Mouse (Mus musculus): ENCODE data around the gene Snx13. TPM values are rescaled to one million over a fixed set of nuclear protein-coding genes. Genes with fewer than 3 reads are reported as not detected.

The Snx13 gene
- polyA plus RNA-seq, 1 experiment from 2014 or later, result 28.0 TPM

GRCm38 (mm10) chr12:35018679-35019237 lies 28.2 kb upstream of the Snx13 start:
- H3K36me3 ChIP-seq, result no peaks in the 10 kb centered on the region
- H3K4me2 ChIP-seq, result no peak overlapping the region
- H3K9me3 ChIP-seq, result no peaks in the 10 kb centered on the region
- ATAC-seq (ENCODE audit: insufficient number of reproducible peaks, low FRiP score, low TSS enrichment, low read depth), result no peak
- no peaks in the 10 kb centered on the region for H3K4me1 ChIP-seq
- no peak overlapping the region for H3K27ac ChIP-seq
- 73% methylated on average over 9 of the region's 9 CpGs for WGBS
- no peak overlapping the region for H3K9ac ChIP-seq
- H3K27me3 ChIP-seq, result no peaks in the 10 kb centered on the region
- no peak overlapping the region for H3K4me3 ChIP-seq

DNA sequence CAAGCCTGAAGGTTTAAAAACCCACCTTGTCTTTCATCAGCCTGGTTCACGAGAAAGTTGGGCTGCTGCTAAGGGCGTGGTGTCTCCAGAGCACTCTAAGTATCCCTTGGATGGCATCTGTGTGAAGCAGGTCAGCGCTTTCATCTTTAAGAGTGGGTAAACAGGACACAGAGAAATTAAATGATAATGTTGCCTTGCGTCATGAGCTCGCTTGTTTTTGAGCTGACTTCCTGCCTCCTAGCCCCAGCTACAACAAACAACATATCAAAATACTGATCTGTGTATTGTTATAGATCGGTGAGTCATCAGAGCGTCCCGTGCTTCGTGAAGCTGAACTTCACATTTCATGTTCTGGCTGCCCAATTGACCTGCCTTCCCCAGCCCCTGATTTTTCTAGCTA lies 25.7 kb upstream of the Snx13 start:
- Histone ChIP-seq H3K4me2 (no peak overlapping the region), H3K9me3 (no peaks in the 10 kb centered on the region), H3K27ac (no peak overlapping the region), H3K9ac (no peak overlapping the region), H3K27me3 (no peaks in the 10 kb centered on the region), H3K36me3 (no peaks in the 10 kb centered on the region), H3K4me3 (no peak overlapping the region), H3K4me1 (no peaks in the 10 kb centered on the region)
- 81% methylated on average over 9 of the region's 9 CpGs for WGBS
- no peak for ATAC-seq (ENCODE audit: insufficient number of reproducible peaks, low FRiP score, low TSS enrichment, low read depth)

- H3K27ac ChIP-seq, result no peak overlapping the region
- no peaks in the 10 kb centered on the region for H3K4me1 ChIP-seq
- ATAC-seq (ENCODE audit: insufficient number of reproducible peaks, low FRiP score, low TSS enrichment, low read depth), result no peak
- no peaks in the 10 kb centered on the region for H3K9me3 ChIP-seq
- H3K36me3 ChIP-seq, result no peaks in the 10 kb centered on the region
- H3K27me3 ChIP-seq, result no peaks in the 10 kb centered on the region
- H3K4me3 ChIP-seq, result no peak overlapping the region
- no peak overlapping the region for H3K4me2 ChIP-seq
- H3K9ac ChIP-seq, result no peak overlapping the region
- WGBS, result 54% methylated on average over 10 of the region's 10 CpGs
Observed at GRCm38 (mm10) chr12:35022066-35022465, 24.9 kb upstream of the Snx13 start.

- H3K36me3 ChIP-seq, result no peaks in the 10 kb centered on the region
- 62% methylated on average over 4 of the region's 4 CpGs for WGBS
Observed at GRCm38 (mm10) chr12:35025916-35026432, 21.0 kb upstream of the Snx13 start.

DNA sequence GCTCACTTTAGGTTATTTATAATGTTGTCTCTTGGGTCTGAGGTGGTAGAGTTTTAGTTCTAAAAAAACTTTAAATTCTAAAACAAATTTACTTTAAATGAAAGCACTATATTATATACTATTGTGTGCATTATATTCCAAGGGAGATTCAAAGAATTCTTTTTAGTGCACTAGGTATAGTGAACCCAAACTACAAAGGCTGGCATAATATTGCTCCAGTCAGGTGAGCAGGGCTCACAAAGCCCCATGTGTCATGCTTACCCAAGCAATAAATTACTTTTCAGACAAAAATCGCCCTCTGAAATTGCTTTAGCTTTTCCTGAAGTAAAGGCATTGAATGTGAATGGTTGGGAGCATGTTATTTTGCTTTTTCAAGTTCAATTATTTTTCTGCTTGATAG lies 19.5 kb upstream of the Snx13 start:
- Histone ChIP-seq H3K4me2 (no peak overlapping the region), H3K27ac (no peak overlapping the region), H3K4me3 (no peak overlapping the region), H3K9ac (no peak overlapping the region), H3K27me3 (no peaks in the 10 kb centered on the region), H3K9me3 (no peaks in the 10 kb centered on the region), H3K4me1 (no peaks in the 10 kb centered on the region), H3K36me3 (no peaks in the 10 kb centered on the region)
- 65% methylated on average over 1 of the region's 1 CpGs for WGBS
- no peak for ATAC-seq (ENCODE audit: insufficient number of reproducible peaks, low FRiP score, low TSS enrichment, low read depth)

More at GRCm38 (mm10) chr12:35025916-35026432, 21.0 kb upstream of the Snx13 start:
- Histone ChIP-seq H3K27me3 (no peaks in the 10 kb centered on the region), H3K9me3 (no peaks in the 10 kb centered on the region), H3K9ac (no peak overlapping the region), H3K4me3 (no peak overlapping the region), H3K4me2 (no peak overlapping the region), H3K4me1 (no peaks in the 10 kb centered on the region), H3K27ac (no peak overlapping the region)
- no peak for ATAC-seq (ENCODE audit: insufficient number of reproducible peaks, low FRiP score, low TSS enrichment, low read depth)

GRCm38 (mm10) chr12:35038668-35039570 lies 8.1 kb upstream of the Snx13 start:
- ATAC-seq (ENCODE audit: insufficient number of reproducible peaks, low FRiP score, low TSS enrichment, low read depth), result no peak
- WGBS, result 25% methylated on average over 14 of the region's 14 CpGs
- Histone ChIP-seq H3K36me3 (no peaks in the 10 kb centered on the region), H3K4me1 (peaks cover 6% of the 10 kb centered on the region; the same call in 1 of the 2 replicates), H3K27me3 (no peaks in the 10 kb centered on the region), H3K9me3 (no peaks in the 10 kb centered on the region), H3K9ac (no peak overlapping the region), H3K4me2 (peak overlapping the region; percentile 35), H3K27ac (no peak overlapping the region), H3K4me3 (peak overlapping the region; percentile 18; the same call in 1 of the 2 replicates)

- H3K4me3 ChIP-seq, result no peak overlapping the region
- H3K36me3 ChIP-seq, result no peaks in the 10 kb centered on the region
- no peak overlapping the region for H3K9ac ChIP-seq
- no peak overlapping the region for H3K4me2 ChIP-seq
- H3K27ac ChIP-seq, result no peak overlapping the region
- no peak for ATAC-seq (ENCODE audit: insufficient number of reproducible peaks, low FRiP score, low TSS enrichment, low read depth)
- WGBS, result 66% methylated on average over 5 of the region's 5 CpGs
- no peaks in the 10 kb centered on the region for H3K27me3 ChIP-seq
- H3K4me1 ChIP-seq, result peaks cover 6% of the 10 kb centered on the region; the same call in 1 of the 2 replicates
- H3K9me3 ChIP-seq, result no peaks in the 10 kb centered on the region
Observed at GRCm38 (mm10) chr12:35039571-35039936, 7.4 kb upstream of the Snx13 start.

GRCm38 (mm10) chr12:35041964-35042363 lies 5.0 kb upstream of the Snx13 start:
- Histone ChIP-seq H3K9me3 (no peaks in the 10 kb centered on the region), H3K9ac (no peak overlapping the region), H3K4me3 (no peak overlapping the region), H3K27me3 (no peaks in the 10 kb centered on the region), H3K36me3 (no peaks in the 10 kb centered on the region), H3K4me2 (no peak overlapping the region), H3K27ac (no peak overlapping the region), H3K4me1 (peaks cover 6% of the 10 kb centered on the region; the same call in 1 of the 2 replicates)
- WGBS, result 81% methylated on average over 8 of the region's 8 CpGs
- no peak for ATAC-seq (ENCODE audit: insufficient number of reproducible peaks, low FRiP score, low TSS enrichment, low read depth)

GRCm38 (mm10) chr12:35046310-35046998 lies 532 bp upstream of the Snx13 start:
- H3K9ac ChIP-seq, result peak overlapping the region; percentile 88
- H3K4me3 ChIP-seq, result peak overlapping the region; percentile 83
- peak; percentile 77 for ATAC-seq (ENCODE audit: insufficient number of reproducible peaks, low FRiP score, low TSS enrichment, low read depth)
- under 1% methylated on average over 36 of the region's 36 CpGs for WGBS
- H3K27ac ChIP-seq, result peak overlapping the region; percentile 95
- H3K27me3 ChIP-seq, result no peaks in the 10 kb centered on the region
- H3K9me3 ChIP-seq, result no peaks in the 10 kb centered on the region
- no peaks in the 10 kb centered on the region for H3K36me3 ChIP-seq
- peak overlapping the region; percentile 71 for H3K4me2 ChIP-seq
- peaks cover 6% of the 10 kb centered on the region for H3K4me1 ChIP-seq

DNA sequence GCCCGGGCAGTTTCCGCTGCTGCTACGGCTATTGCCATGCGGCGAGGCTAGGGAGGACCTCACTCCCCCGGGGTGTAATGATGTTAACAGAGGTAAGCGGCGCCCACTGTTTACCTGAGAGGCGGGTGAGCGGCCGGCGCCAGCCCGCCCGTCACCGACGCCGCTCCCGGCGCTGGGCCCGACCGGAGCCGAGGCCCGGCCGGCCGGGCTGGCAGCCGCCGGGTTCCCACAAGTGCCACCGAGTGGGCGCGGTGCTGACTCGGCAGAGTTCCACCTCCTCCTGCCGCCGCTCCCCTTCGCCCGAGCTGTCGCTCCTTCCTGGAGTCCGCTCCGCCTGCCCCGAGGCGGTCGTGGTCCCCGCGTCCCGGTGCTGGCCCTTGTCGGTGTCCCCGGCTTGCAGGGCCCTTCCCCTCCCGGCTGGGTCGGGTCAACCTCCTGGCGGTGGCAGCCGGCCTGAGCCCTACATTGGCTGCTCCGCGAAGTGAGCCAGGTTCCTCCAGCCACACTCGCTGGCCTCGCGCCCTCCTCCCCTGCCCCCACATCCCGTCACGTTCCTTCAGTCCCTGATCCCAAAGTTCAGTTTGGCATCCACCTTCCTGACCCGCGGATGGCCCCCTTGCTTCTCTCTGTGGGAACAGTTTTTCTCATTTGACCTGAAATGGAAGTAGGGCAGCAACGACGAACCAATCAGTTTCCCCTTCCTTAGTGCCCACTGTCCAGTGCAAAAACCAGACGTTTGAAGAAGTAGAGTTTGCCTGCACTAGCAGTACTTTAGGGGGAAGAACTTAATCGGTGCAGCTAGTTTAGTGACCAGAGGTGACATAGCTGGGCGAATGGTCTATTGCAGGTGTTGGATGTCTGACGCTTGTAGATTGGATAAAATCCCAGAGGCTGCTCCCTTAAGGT lies 587 bp downstream of the Snx13 start:
- peaks cover 6% of the 10 kb centered on the region for H3K4me1 ChIP-seq
- peak overlapping the region; percentile 88 for H3K9ac ChIP-seq
- ATAC-seq (ENCODE audit: insufficient number of reproducible peaks, low FRiP score, low TSS enrichment, low read depth), result peak; percentile 64
- peak overlapping the region; percentile 95 for H3K27ac ChIP-seq
- H3K4me2 ChIP-seq, result peak overlapping the region; percentile 71
- under 1% methylated on average over 64 of the region's 65 CpGs for WGBS
- no peaks in the 10 kb centered on the region for H3K9me3 ChIP-seq
- no peaks in the 10 kb centered on the region for H3K27me3 ChIP-seq
- peak overlapping the region; percentile 83 for H3K4me3 ChIP-seq
- H3K36me3 ChIP-seq, result no peaks in the 10 kb centered on the region

DNA sequence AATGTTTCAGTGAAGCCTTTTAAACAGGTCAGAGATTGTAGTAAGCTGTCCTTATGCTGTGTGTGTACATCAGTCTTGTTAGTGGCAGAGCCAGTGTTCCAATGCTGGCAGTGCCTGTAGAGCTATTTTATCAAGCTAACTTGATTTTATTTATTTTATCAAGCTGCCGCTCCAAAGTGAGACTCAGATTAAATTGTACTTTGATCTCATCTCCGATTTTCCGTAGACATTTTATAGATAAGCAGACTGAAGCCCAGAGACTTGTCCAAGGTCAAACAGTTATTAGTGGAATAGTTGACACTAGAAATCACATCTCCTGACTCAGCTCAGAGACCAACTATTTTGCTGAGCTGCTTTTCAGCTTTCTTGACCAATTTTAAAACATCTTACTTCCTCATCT lies 1.9 kb downstream of the Snx13 start:
- H3K9me3 ChIP-seq, result no peaks in the 10 kb centered on the region
- H3K27ac ChIP-seq, result no peak overlapping the region
- 85% methylated on average over 3 of the region's 3 CpGs for WGBS
- H3K27me3 ChIP-seq, result no peaks in the 10 kb centered on the region
- H3K4me2 ChIP-seq, result no peak overlapping the region
- H3K4me1 ChIP-seq, result peaks cover 6% of the 10 kb centered on the region
- H3K9ac ChIP-seq, result no peak overlapping the region
- H3K36me3 ChIP-seq, result no peaks in the 10 kb centered on the region
- H3K4me3 ChIP-seq, result no peak overlapping the region
- ATAC-seq (ENCODE audit: insufficient number of reproducible peaks, low FRiP score, low TSS enrichment, low read depth), result no peak
